14 mouse cellular contexts compared by ENCODE assay signal in the genomic region with DNA sequence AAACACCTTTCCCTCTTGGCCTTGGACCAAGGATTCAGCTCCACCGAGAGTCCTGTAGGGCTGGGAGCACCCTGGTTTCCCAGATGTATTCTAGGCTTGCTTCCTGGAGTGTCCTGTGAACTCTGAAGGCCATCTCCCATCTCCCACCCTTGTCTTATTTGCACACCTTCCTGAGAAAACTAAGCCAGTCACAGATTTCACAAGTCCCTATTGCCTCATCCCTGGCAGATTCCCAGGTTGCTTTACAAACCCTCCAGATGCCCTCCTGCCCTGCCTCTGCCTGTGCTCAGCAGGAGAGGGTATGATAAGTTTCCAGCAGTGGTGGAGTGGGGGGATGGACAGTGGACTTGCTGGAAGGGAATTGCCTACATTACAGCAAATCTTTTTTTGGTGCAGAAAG. TPM values are rescaled to one million over a fixed set of nuclear protein-coding genes. Genes with fewer than 3 reads are reported as not detected.
DNase-seq lines count a peak whose midpoint lies in the region; ATAC-seq and TF ChIP-seq lines count a peak whose summit lies in the region.
"Had no signal": no experiment of that assay in that cellular context is flagged by ENCODE, and none has a peak within 500 bp of the region (broad histone marks: within the 10 kb centered on the region; RNA-seq: fewer than 3 reads in every experiment).

No protein-coding gene starts in this region.

- no peak overlapping the region for H3K4me2 ChIP-seq in forebrain, embryonic 14.5 days (ENCODE audit: low read length)
- H3K4me2 ChIP-seq: forebrain, embryonic 12.5 days; hindbrain, embryonic 14.5 days; kidney, embryonic 15.5 days had no signal

- H3K27ac ChIP-seq in forebrain, embryonic 14.5 days (ENCODE audit: low read depth, low read length): no peak overlapping the region
- H3K27ac ChIP-seq: forebrain, embryonic 12.5 days; heart, embryonic 10.5 days; hindbrain, embryonic 14.5 days had no signal

- peak; percentile 41 for DNase-seq in adrenal gland, postnatal 25 days
- DNase-seq in lung, adult 2 months: peak; percentile 63
- no peak for DNase-seq in forebrain, embryonic 14.5 days (ENCODE audit: low spot score)
- no peak for DNase-seq in retina, embryonic 14.5 days (ENCODE audit: low spot score)
- DNase-seq in frontal cortex, postnatal 14 days (ENCODE audit: low spot score in 2 of 2): no peak

- no peak for TF ChIP-seq CTCF in lung, adult 2 months (IDR thresholded peaks at IDR 0.05; ENCODE audit: insufficient read depth, low read length)

- ATAC-seq in megakaryocyte, adult 5-6 weeks (ENCODE audit: poor library complexity, severe bottlenecking): no peak
- ATAC-seq in forebrain, embryonic 14.5 days: no peak

- no peaks in the 10 kb centered on the region for H3K27me3 ChIP-seq in megakaryocyte, embryonic 14.5 days (replicated peaks)
- no peaks in the 10 kb centered on the region for H3K27me3 ChIP-seq in forebrain, embryonic 14.5 days (replicated peaks; ENCODE audit: control insufficient read depth, insufficient read depth, low read length)
- H3K27me3 ChIP-seq: forebrain, embryonic 12.5 days; kidney, embryonic 15.5 days had no signal

- H3K4me1 ChIP-seq in megakaryocyte, embryonic 14.5 days: peaks cover 91% of the 10 kb centered on the region
- H3K4me1 ChIP-seq in lung, adult 2 months (ENCODE audit: control insufficient read depth, insufficient read depth, low read length): peaks cover 9% of the 10 kb centered on the region
- H3K4me1 ChIP-seq in forebrain, embryonic 14.5 days (ENCODE audit: control insufficient read depth, insufficient read depth, low read length): no peaks in the 10 kb centered on the region
- H3K4me1 ChIP-seq: forebrain, embryonic 12.5 days; kidney, embryonic 15.5 days had no signal

- peak overlapping the region; percentile 81 for H3K4me3 ChIP-seq in megakaryocyte, embryonic 14.5 days (replicated peaks)
- no peak overlapping the region for H3K4me3 ChIP-seq in lung, adult 2 months (replicated peaks; ENCODE audit: extremely low read depth, low read depth, low read length)
- H3K4me3 ChIP-seq in forebrain, embryonic 14.5 days (ENCODE audit: low read depth, low read length): no peak overlapping the region
- H3K4me3 ChIP-seq: forebrain, embryonic 12.5 days; heart, embryonic 10.5 days; kidney, embryonic 15.5 days had no signal

- no peak for TF ChIP-seq POLR2A in lung, adult 2 months (IDR thresholded peaks at IDR 0.05; ENCODE audit: borderline replicate concordance, extremely low read depth, low read depth, low read length)

- H3K36me3 ChIP-seq in megakaryocyte, embryonic 14.5 days (replicated peaks; ENCODE audit: low read length): peaks cover 95% of the 10 kb centered on the region
- H3K36me3 ChIP-seq in forebrain, embryonic 14.5 days (ENCODE audit: control insufficient read depth, insufficient read depth, low read length): peaks cover 87% of the 10 kb centered on the region

- no peaks in the 10 kb centered on the region for H3K9me3 ChIP-seq in megakaryocyte, embryonic 14.5 days
- no peaks in the 10 kb centered on the region for H3K9me3 ChIP-seq in forebrain, embryonic 14.5 days (replicated peaks; ENCODE audit: control insufficient read depth, low read length)
- H3K9me3 ChIP-seq: forebrain, embryonic 12.5 days; heart, embryonic 10.5 days; kidney, embryonic 15.5 days had no signal

- no peak overlapping the region for H3K9ac ChIP-seq in forebrain, embryonic 14.5 days (ENCODE audit: low read length)
- H3K9ac ChIP-seq: forebrain, embryonic 12.5 days; hindbrain, embryonic 14.5 days; kidney, embryonic 15.5 days had no signal

- 26% methylated on average over 1 of the region's 1 CpGs for WGBS in lung, adult 2 months
- 79% methylated on average over 1 of the region's 1 CpGs for WGBS in forebrain, embryonic 14.5 days

RNA-seq across cellular contexts. Expression of a gene that starts 11.3 kb away (rescaled TPM):
- 84.6 and 1,037 TPM in 2 replicates for polyA plus RNA-seq in megakaryocyte, embryonic 14.5 days (2012; ENCODE audit: insufficient read depth, low replicate concordance)
- 301 and 308 TPM in 2 replicates for total RNA-seq in megakaryocyte, adult 5-6 weeks (2015)
- total RNA-seq in megakaryocyte, adult 5-6 weeks (2017): 515 and 545 TPM in 2 replicates
- 219 and 260 TPM in 2 replicates for total RNA-seq in adrenal gland, postnatal 25 days (2021)
- polyA plus RNA-seq in lung, adult 2 months (2012; rRNA removed): 139 and 170 TPM in 2 replicates
- 247 and 252 TPM in 2 replicates for polyA plus RNA-seq in forebrain, embryonic 14.5 days (2014; fragmentation: Nextera tagmentation; extraction: Ambion mirVana)

RNA-seq across cellular contexts. Expression of a gene that starts 14.9 kb away (rescaled TPM):
- 48.8 and 66.5 TPM in 2 replicates for polyA plus RNA-seq in megakaryocyte, embryonic 14.5 days (2012; ENCODE audit: insufficient read depth, low replicate concordance)
- total RNA-seq in megakaryocyte, adult 5-6 weeks (2015): 63.8 and 66.5 TPM in 2 replicates
- total RNA-seq in megakaryocyte, adult 5-6 weeks (2017): 436 and 580 TPM in 2 replicates
- 55.4 and 68.9 TPM in 2 replicates for total RNA-seq in adrenal gland, postnatal 25 days (2021)
- 39.1 and 67.4 TPM in 2 replicates for polyA plus RNA-seq in lung, adult 2 months (2012; rRNA removed)
- 85.6 and 86.7 TPM in 2 replicates for polyA plus RNA-seq in forebrain, embryonic 14.5 days (2014; fragmentation: Nextera tagmentation; extraction: Ambion mirVana)

RNA-seq across cellular contexts. Expression of a gene that starts 39.2 kb away (rescaled TPM):
- polyA plus RNA-seq in megakaryocyte, embryonic 14.5 days (2012; ENCODE audit: insufficient read depth, low replicate concordance): not detected in 2 replicates
- total RNA-seq in megakaryocyte, adult 5-6 weeks (2015): not detected in 2 replicates
- total RNA-seq in megakaryocyte, adult 5-6 weeks (2017): not detected in 2 replicates
- not detected in 2 replicates for total RNA-seq in adrenal gland, postnatal 25 days (2021)
- not detected in 2 replicates for polyA plus RNA-seq in lung, adult 2 months (2012; rRNA removed)
- polyA plus RNA-seq in forebrain, embryonic 14.5 days (2014; fragmentation: Nextera tagmentation; extraction: Ambion mirVana): 0.04 TPM in 1 of 2 replicates, not detected in the other
- total RNA-seq: layer of hippocampus, postnatal 10 days; monocyte, adult 5-6 weeks had no signal
- polyA plus RNA-seq: heart, embryonic 10.5 days; hindbrain, embryonic 14.5 days; thymus, postnatal 0 days had no signal

RNA-seq across cellular contexts. Expression of a gene that starts 43.4 kb away (rescaled TPM):
- polyA plus RNA-seq in megakaryocyte, embryonic 14.5 days (2012; ENCODE audit: insufficient read depth, low replicate concordance): 2.3 and 4.8 TPM in 2 replicates
- total RNA-seq in megakaryocyte, adult 5-6 weeks (2015): 8.3 and 12.3 TPM in 2 replicates
- total RNA-seq in megakaryocyte, adult 5-6 weeks (2017): 6.7 and 6.9 TPM in 2 replicates
- not detected in 2 replicates for total RNA-seq in adrenal gland, postnatal 25 days (2021)
- 1.6 and 1.8 TPM in 2 replicates for polyA plus RNA-seq in lung, adult 2 months (2012; rRNA removed)
- polyA plus RNA-seq in forebrain, embryonic 14.5 days (2014; fragmentation: Nextera tagmentation; extraction: Ambion mirVana): not detected in 2 replicates
- polyA plus RNA-seq: forebrain, embryonic 12.5 days; hindbrain, embryonic 14.5 days had no signal

Comparison
In these comparisons a context has a peak if more than half of its experiments do, and no peak if none do; other contexts are left out.
1. DNase-seq: peak in adrenal gland, postnatal 25 days (single experiment) and lung, adult 2 months (single experiment); none in forebrain, embryonic 14.5 days (single experiment), retina, embryonic 14.5 days (single experiment) and frontal cortex, postnatal 14 days (0 of 2).